In genomic region chr13:9763828-9764645, GRCm38 (mm10) we compare ENCODE assay signal across 8 mouse cellular contexts. TPM values are rescaled to one million over a fixed set of nuclear protein-coding genes. Genes with fewer than 3 reads are reported as not detected.
DNase-seq lines count a peak whose midpoint lies in the region; ATAC-seq lines count a peak whose summit lies in the region.

No protein-coding gene starts in this region.

- peak overlapping the region; percentile 92 for H3K4me3 ChIP-seq in embryonic facial prominence, embryonic 14.5 days (ENCODE audit: low read depth, low read length)
- H3K4me3 ChIP-seq in heart, embryonic 10.5 days: peak overlapping the region; percentile 96
- peak overlapping the region; percentile 86 for H3K4me3 ChIP-seq in kidney, embryonic 15.5 days (replicated peaks)
- peak overlapping the region; percentile 89 for H3K4me3 ChIP-seq in liver, embryonic 13.5 days (replicated peaks)
- H3K4me3 ChIP-seq in stomach, embryonic 15.5 days (replicated peaks): peak overlapping the region; percentile 89

- no peaks in the 10 kb centered on the region for H3K36me3 ChIP-seq in embryonic facial prominence, embryonic 14.5 days (ENCODE audit: control insufficient read depth, insufficient read depth, low read length)
- no peaks in the 10 kb centered on the region for H3K36me3 ChIP-seq in heart, embryonic 10.5 days
- H3K36me3 ChIP-seq in kidney, embryonic 15.5 days: no peaks in the 10 kb centered on the region
- H3K36me3 ChIP-seq in liver, embryonic 13.5 days: no peaks in the 10 kb centered on the region
- no peaks in the 10 kb centered on the region for H3K36me3 ChIP-seq in stomach, embryonic 15.5 days

- H3K9ac ChIP-seq in embryonic facial prominence, embryonic 14.5 days (ENCODE audit: low read depth, low read length): peak overlapping the region; percentile 100
- peak overlapping the region; percentile 98 for H3K9ac ChIP-seq in kidney, embryonic 15.5 days
- peak overlapping the region; percentile 96 for H3K9ac ChIP-seq in liver, embryonic 13.5 days
- H3K9ac ChIP-seq in stomach, embryonic 15.5 days: peak overlapping the region; percentile 99

- peaks cover 42% of the 10 kb centered on the region for H3K4me1 ChIP-seq in embryonic facial prominence, embryonic 14.5 days (ENCODE audit: control insufficient read depth, insufficient read depth, low read length)
- peaks cover 35% of the 10 kb centered on the region for H3K4me1 ChIP-seq in heart, embryonic 10.5 days
- peaks cover 48% of the 10 kb centered on the region for H3K4me1 ChIP-seq in kidney, embryonic 15.5 days
- peaks cover 42% of the 10 kb centered on the region for H3K4me1 ChIP-seq in liver, embryonic 13.5 days (replicated peaks)
- peaks cover 14% of the 10 kb centered on the region; the same call in 1 of the 2 replicates for H3K4me1 ChIP-seq in stomach, embryonic 15.5 days

- peak; percentile 45 for DNase-seq in 416B (ENCODE audit: low read depth)
- DNase-seq in adrenal gland, postnatal 36 days: peak; percentile 83 to 88
- peak; percentile 88 for DNase-seq in embryonic facial prominence, embryonic 14.5 days (ENCODE audit: low spot score)
- peak; percentile 84 for DNase-seq in heart, embryonic 10.5 days (ENCODE audit: low spot score)
- DNase-seq in liver, embryonic 13.5 days: peak; percentile 42
- DNase-seq in neural tube, embryonic 10.5 days (ENCODE audit: extremely low spot score, low spot score): peak; percentile 76

- H3K27ac ChIP-seq in embryonic facial prominence, embryonic 14.5 days (replicated peaks; ENCODE audit: low read depth, low read length): peak overlapping the region; percentile 100
- peak overlapping the region; percentile 100 for H3K27ac ChIP-seq in heart, embryonic 10.5 days
- peak overlapping the region; percentile 98 for H3K27ac ChIP-seq in kidney, embryonic 15.5 days
- H3K27ac ChIP-seq in liver, embryonic 13.5 days: peak overlapping the region; percentile 87
- peak overlapping the region; percentile 98 for H3K27ac ChIP-seq in stomach, embryonic 15.5 days

- H3K9me3 ChIP-seq in embryonic facial prominence, embryonic 14.5 days (ENCODE audit: control insufficient read depth, low read length): no peaks in the 10 kb centered on the region
- no peaks in the 10 kb centered on the region for H3K9me3 ChIP-seq in heart, embryonic 10.5 days
- no peaks in the 10 kb centered on the region for H3K9me3 ChIP-seq in kidney, embryonic 15.5 days (replicated peaks)
- H3K9me3 ChIP-seq in liver, embryonic 13.5 days (replicated peaks): no peaks in the 10 kb centered on the region
- H3K9me3 ChIP-seq in stomach, embryonic 15.5 days: no peaks in the 10 kb centered on the region

- H3K4me2 ChIP-seq in embryonic facial prominence, embryonic 14.5 days (ENCODE audit: low read depth, low read length): peak overlapping the region; percentile 67
- H3K4me2 ChIP-seq in kidney, embryonic 15.5 days: peak overlapping the region; percentile 65
- H3K4me2 ChIP-seq in liver, embryonic 13.5 days: peak overlapping the region; percentile 91
- peak overlapping the region; percentile 70 for H3K4me2 ChIP-seq in stomach, embryonic 15.5 days

- ATAC-seq in embryonic facial prominence, embryonic 14.5 days (ENCODE audit: low read depth): peak; percentile 76
- ATAC-seq in kidney, embryonic 15.5 days (replicated peaks; ENCODE audit: low FRiP score): peak; percentile 87
- ATAC-seq in liver, embryonic 13.5 days (ENCODE audit: low read depth): peak; percentile 74
- ATAC-seq in stomach, embryonic 15.5 days (ENCODE audit: insufficient read depth, low FRiP score, low read depth): peak; percentile 70

- WGBS in embryonic facial prominence, embryonic 14.5 days: 0% methylated on average over 27 of the region's 111 CpGs
- under 1% methylated on average over 77 of the region's 111 CpGs for WGBS in heart, embryonic 10.5 days
- WGBS in kidney, embryonic 15.5 days: under 1% methylated on average over 71 of the region's 111 CpGs
- WGBS in liver, embryonic 13.5 days (ENCODE audit: insufficient replicate concordance): under 1% methylated on average over 69 of the region's 111 CpGs
- WGBS in stomach, embryonic 15.5 days: 1% methylated on average over 54 of the region's 111 CpGs

- H3K27me3 ChIP-seq in embryonic facial prominence, embryonic 14.5 days (replicated peaks; ENCODE audit: control insufficient read depth, insufficient read depth, low read length): no peaks in the 10 kb centered on the region
- no peaks in the 10 kb centered on the region for H3K27me3 ChIP-seq in heart, embryonic 10.5 days (ENCODE audit: insufficient read depth, poor library complexity, severe bottlenecking)
- H3K27me3 ChIP-seq in kidney, embryonic 15.5 days: no peaks in the 10 kb centered on the region
- H3K27me3 ChIP-seq in liver, embryonic 13.5 days: peaks cover 19% of the 10 kb centered on the region; the same call in 1 of the 2 replicates
- H3K27me3 ChIP-seq in stomach, embryonic 15.5 days (replicated peaks): no peaks in the 10 kb centered on the region

RNA-seq across cellular contexts. Expression of gene Zmynd11, which starts 1.1 kb away (rescaled TPM):
- 100 to 1,000 TPM; 140 to 142 TPM for total RNA-seq in adrenal gland, postnatal 36 days (2021)
- polyA plus RNA-seq in embryonic facial prominence, embryonic 14.5 days (2014; fragmentation: Nextera tagmentation; extraction: Ambion mirVana): 135 and 138 TPM in 2 replicates
- 88.2 and 98.4 TPM in 2 replicates for polyA plus RNA-seq in heart, embryonic 10.5 days (2016; fragmentation: Nextera tagmentation; extraction: Ambion mirVana)
- 86.4 and 88.5 TPM in 2 replicates for polyA plus RNA-seq in kidney, embryonic 15.5 days (2015; fragmentation: Nextera tagmentation; extraction: Ambion mirVana)
- polyA plus RNA-seq in liver, embryonic 13.5 days (2015; fragmentation: Nextera tagmentation; extraction: Ambion mirVana): 25.9 and 33.0 TPM in 2 replicates
- 97.5 and 104 TPM in 2 replicates for polyA plus RNA-seq in stomach, embryonic 15.5 days (2015; fragmentation: Nextera tagmentation; extraction: Ambion mirVana)

Comparison
In these comparisons a context has a peak if more than half of its experiments do, and no peak if none do; other contexts are left out.
1. Peak in every context shown above with its lines: DNase-seq, ATAC-seq, H3K4me3 ChIP-seq and H3K27ac ChIP-seq.